20 mouse cellular contexts compared by ENCODE assay signal in genomic region chr7:68548176-68548575, GRCm38 (mm10).
DNase-seq lines count a peak whose midpoint lies in the region; ATAC-seq and TF ChIP-seq lines count a peak whose summit lies in the region.
"Had no signal": no experiment of that assay in that cellular context is flagged by ENCODE, and none has a peak within 500 bp of the region (broad histone marks: within the 10 kb centered on the region; RNA-seq: fewer than 3 reads in every experiment).

No protein-coding gene starts in this region.

- H3K27me3 ChIP-seq in hindbrain, postnatal 0 days (ENCODE audit: insufficient read depth, low read length) = no peaks in the 10 kb centered on the region
- H3K27me3 ChIP-seq in hindbrain, embryonic 13.5 days = no peaks in the 10 kb centered on the region
- H3K27me3 ChIP-seq in liver, postnatal 0 days (ENCODE audit: insufficient read depth, low read length) = no peaks in the 10 kb centered on the region
- no peaks in the 10 kb centered on the region for H3K27me3 ChIP-seq in liver, embryonic 12.5 days (replicated peaks)
- H3K27me3 ChIP-seq in Patski = peaks cover 30% of the 10 kb centered on the region
- H3K27me3 ChIP-seq: embryonic facial prominence, embryonic 15.5 days; liver, embryonic 15.5 days; midbrain, embryonic 12.5 days had no signal

- no peaks in the 10 kb centered on the region for H3K4me1 ChIP-seq in hindbrain, postnatal 0 days (ENCODE audit: insufficient read depth, low read length)
- no peaks in the 10 kb centered on the region for H3K4me1 ChIP-seq in hindbrain, embryonic 13.5 days (replicated peaks)
- H3K4me1 ChIP-seq in liver, postnatal 0 days (ENCODE audit: insufficient read depth) = no peaks in the 10 kb centered on the region
- no peaks in the 10 kb centered on the region for H3K4me1 ChIP-seq in liver, embryonic 12.5 days
- H3K4me1 ChIP-seq: embryonic facial prominence, embryonic 15.5 days; forebrain, embryonic 10.5 days; liver, embryonic 15.5 days had no signal

- CTCF ChIA-PET in Patski (lab: Charles Lee) = no interaction called here

- H3K9ac ChIP-seq in hindbrain, postnatal 0 days (replicated peaks; ENCODE audit: low read length) = no peak overlapping the region
- no peak overlapping the region for H3K9ac ChIP-seq in hindbrain, embryonic 13.5 days
- no peak overlapping the region for H3K9ac ChIP-seq in liver, postnatal 0 days (replicated peaks)
- H3K9ac ChIP-seq in liver, embryonic 12.5 days = no peak overlapping the region
- H3K9ac ChIP-seq: embryonic facial prominence, embryonic 15.5 days; liver, embryonic 15.5 days; midbrain, embryonic 12.5 days had no signal

- no peak for ATAC-seq in hindbrain, postnatal 0 days
- no peak for ATAC-seq in hindbrain, embryonic 13.5 days (ENCODE audit: low FRiP score)
- ATAC-seq in liver, postnatal 0 days = no peak
- ATAC-seq in liver, embryonic 12.5 days = no peak
- ATAC-seq in Patski = no peak
- ATAC-seq: hindbrain, embryonic 16.5 days had no signal

- H3K4me2 ChIP-seq in hindbrain, postnatal 0 days (ENCODE audit: low read depth, low read length) = no peak overlapping the region
- no peak overlapping the region for H3K4me2 ChIP-seq in hindbrain, embryonic 13.5 days
- H3K4me2 ChIP-seq in liver, postnatal 0 days (ENCODE audit: low read depth, low read length) = no peak overlapping the region
- H3K4me2 ChIP-seq in liver, embryonic 12.5 days = no peak overlapping the region
- H3K4me2 ChIP-seq: embryonic facial prominence, embryonic 15.5 days; heart, embryonic 11.5 days; liver, embryonic 15.5 days; midbrain, embryonic 12.5 days had no signal

- POLR2A ChIA-PET in Patski (lab: Charles Lee) = no interaction called here

- TF ChIP-seq CTCF in hindbrain, postnatal 0 days (IDR thresholded peaks at IDR 0.05; ENCODE audit: low read depth) = peak; percentile 36; the same call in 1 of the 2 replicates
- peak; percentile 27 for TF ChIP-seq CTCF in liver, postnatal 0 days (IDR thresholded peaks at IDR 0.05; ENCODE audit: low read depth)
- TF ChIP-seq CTCF in Patski (IDR thresholded peaks at IDR 0.05) = peak; percentile 52

- no peak for DNase-seq in hindbrain, postnatal 0 days (ENCODE audit: low spot score)
- DNase-seq in liver, postnatal 0 days = no peak
- DNase-seq in A20 (ENCODE audit: low read depth, low spot score) (peak; percentile 1), Patski (ENCODE audit: low read depth, low spot score) (no peak)
- DNase-seq in cerebellum, postnatal 36 days = no peak
- DNase-seq in adrenal gland, adult 2 months = no peak
- DNase-seq: cerebellum, adult 9-11 months; gastrocnemius, postnatal 36 days; heart, postnatal 14 days; lung, postnatal 36 days; retina, postnatal 1 day; right cerebral cortex, postnatal 4 days had no signal

- no peaks in the 10 kb centered on the region for H3K9me3 ChIP-seq in hindbrain, postnatal 0 days (ENCODE audit: low read length)
- H3K9me3 ChIP-seq in hindbrain, embryonic 13.5 days = no peaks in the 10 kb centered on the region
- H3K9me3 ChIP-seq in liver, postnatal 0 days (ENCODE audit: low read length) = no peaks in the 10 kb centered on the region
- H3K9me3 ChIP-seq in liver, embryonic 12.5 days (replicated peaks) = 0 out of 2 replicates have a peak, but pooled peaks cover 2% of the 10 kb centered on the region
- H3K9me3 ChIP-seq: embryonic facial prominence, embryonic 15.5 days; forebrain, embryonic 10.5 days; liver, embryonic 15.5 days; midbrain, embryonic 12.5 days had no signal

- no peak overlapping the region for H3K27ac ChIP-seq in hindbrain, postnatal 0 days
- H3K27ac ChIP-seq in hindbrain, embryonic 13.5 days = no peak overlapping the region
- H3K27ac ChIP-seq in liver, postnatal 0 days (ENCODE audit: low read depth) = no peak overlapping the region
- no peak overlapping the region for H3K27ac ChIP-seq in liver, embryonic 12.5 days
- H3K27ac ChIP-seq: embryonic facial prominence, embryonic 15.5 days; forebrain, embryonic 10.5 days; liver, embryonic 15.5 days; midbrain, embryonic 12.5 days had no signal

- in situ Hi-C loops in Patski (cut with MboI; ENCODE audit: low pct_unique_long_range_greater_than_20kb) = no loop called here

- H3K4me3 ChIP-seq in hindbrain, postnatal 0 days (ENCODE audit: low read length) = no peak overlapping the region
- H3K4me3 ChIP-seq in hindbrain, embryonic 13.5 days = no peak overlapping the region
- no peak overlapping the region for H3K4me3 ChIP-seq in liver, postnatal 0 days (ENCODE audit: low read depth, low read length)
- H3K4me3 ChIP-seq in liver, embryonic 12.5 days = no peak overlapping the region
- H3K4me3 ChIP-seq: embryonic facial prominence, embryonic 15.5 days; forebrain, embryonic 10.5 days; liver, embryonic 15.5 days; midbrain, embryonic 12.5 days had no signal

- no peaks in the 10 kb centered on the region for H3K36me3 ChIP-seq in hindbrain, postnatal 0 days (ENCODE audit: insufficient read depth, low read length)
- H3K36me3 ChIP-seq in hindbrain, embryonic 13.5 days = no peaks in the 10 kb centered on the region
- no peaks in the 10 kb centered on the region for H3K36me3 ChIP-seq in liver, postnatal 0 days (replicated peaks; ENCODE audit: insufficient read depth, low read length)
- no peaks in the 10 kb centered on the region for H3K36me3 ChIP-seq in liver, embryonic 12.5 days
- H3K36me3 ChIP-seq: embryonic facial prominence, embryonic 15.5 days; forebrain, embryonic 10.5 days; liver, embryonic 15.5 days; midbrain, embryonic 12.5 days had no signal

- no peak for TF ChIP-seq EP300 in liver, postnatal 0 days (IDR thresholded peaks at IDR 0.05; ENCODE audit: low read depth)
